Mouse (Mus musculus): ENCODE data around the gene Letmd1. TPM values are rescaled to one million over a fixed set of nuclear protein-coding genes. Genes with fewer than 3 reads are reported as not detected.
"Not testable (repeated sequence)": the region's sequence is repeated elsewhere in the genome, so short reads cannot be mapped to it uniquely, and the experiment has no call there.

Gene Letmd1
- 54.0 and 57.9 TPM in 2 replicates for polyA plus RNA-seq (2015; fragmentation: Nextera tagmentation; extraction: Ambion mirVana)

DNA sequence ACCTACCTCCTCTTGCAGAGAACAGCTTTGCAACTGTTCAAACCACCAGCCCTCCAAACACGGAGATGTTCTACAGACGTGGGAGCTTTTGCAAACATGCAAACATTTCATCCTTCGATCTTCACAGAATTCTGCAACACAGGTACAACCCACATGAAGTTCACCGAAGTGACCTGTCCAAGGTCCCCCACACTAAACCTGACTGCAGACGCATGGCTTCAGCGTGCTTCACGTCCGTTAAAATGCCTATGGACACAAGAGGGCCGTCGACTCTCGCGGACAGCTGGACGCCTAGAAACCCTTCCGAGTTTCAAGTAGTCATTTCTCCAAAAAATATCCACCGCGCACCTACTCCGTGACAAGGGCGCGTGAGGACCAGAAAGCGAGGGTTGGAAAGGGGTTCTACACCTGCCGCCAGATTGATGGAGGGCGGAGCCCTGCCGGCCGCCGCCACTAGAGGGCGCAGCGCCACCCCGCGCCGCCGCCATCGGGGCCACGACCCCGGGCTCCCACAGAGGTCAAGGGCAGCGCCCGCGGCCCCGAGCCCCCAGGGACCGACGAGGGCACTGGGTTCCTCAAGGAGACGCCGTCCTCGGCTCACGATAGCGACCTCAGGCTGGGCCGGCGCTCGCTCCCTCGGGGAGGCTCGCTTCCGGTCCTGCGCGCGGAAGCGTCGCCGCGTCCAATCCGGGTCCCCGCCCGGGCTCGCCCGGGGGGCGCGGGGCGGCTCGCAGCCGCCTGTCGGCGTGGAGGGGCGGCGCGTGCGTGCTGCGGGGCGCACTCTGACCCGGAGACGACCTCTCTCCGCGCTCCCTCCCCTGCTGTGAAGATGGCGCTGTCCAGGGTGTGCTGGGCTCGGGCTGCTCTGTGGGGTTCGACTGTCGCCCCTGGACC is at the start of gene Letmd1:
Letmd1 (plus strand) TSS at position 729 of the 894 bp plus-strand sequence.
- H3K4me1 ChIP-seq (replicated peaks), result peaks cover 38% of the 10 kb centered on the region
- peak; percentile 94 for ATAC-seq (ENCODE audit: low read depth)
- peak within 1 kb of the TSS; percentile 88 for H3K27ac ChIP-seq (replicated peaks)
- peak within 1 kb of the TSS; percentile 90 for H3K9ac ChIP-seq
- H3K4me2 ChIP-seq, result peak within 1 kb of the TSS; percentile 96
- 2% methylated on average over 84 of the region's 84 CpGs for WGBS
- no peaks in the 10 kb centered on the region for H3K27me3 ChIP-seq
- no peaks in the 10 kb centered on the region for H3K9me3 ChIP-seq
- H3K4me3 ChIP-seq, result peak within 1 kb of the TSS; percentile 87
- H3K36me3 ChIP-seq, result peaks cover 23% of the 10 kb centered on the region

DNA sequence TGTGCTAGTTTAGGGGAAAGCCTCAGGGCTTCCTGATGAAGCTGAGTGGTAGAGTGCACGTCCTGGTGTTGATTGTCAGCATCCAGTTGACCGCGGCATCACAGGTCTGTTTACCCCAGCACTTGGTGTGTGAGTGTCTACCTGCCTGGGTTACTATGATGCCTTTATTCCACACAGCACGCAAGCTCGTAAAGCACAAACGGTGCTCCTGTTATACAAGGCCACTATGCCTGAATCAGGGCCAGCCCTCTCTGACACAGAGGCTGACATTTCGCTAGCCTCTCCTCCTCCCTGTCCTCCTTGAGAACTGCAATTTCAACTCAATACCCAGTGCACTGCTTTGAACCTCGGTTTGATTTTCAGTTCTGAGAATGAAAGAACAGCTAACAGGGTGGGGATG is 49.5 kb upstream of the Letmd1 start:
- no peak overlapping the region for H3K4me3 ChIP-seq
- H3K27ac ChIP-seq (replicated peaks), result no peak overlapping the region
- WGBS, result 75% methylated on average over 8 of the region's 8 CpGs
- H3K27me3 ChIP-seq, result peaks cover 9% of the 10 kb centered on the region
- H3K4me1 ChIP-seq (replicated peaks), result peaks cover 57% of the 10 kb centered on the region
- H3K36me3 ChIP-seq, result no peaks in the 10 kb centered on the region
- no peak overlapping the region; the same call in 1 of the 2 replicates for H3K9ac ChIP-seq
- no peak for ATAC-seq (ENCODE audit: low read depth)
- H3K9me3 ChIP-seq, result no peaks in the 10 kb centered on the region
- no peak overlapping the region for H3K4me2 ChIP-seq

DNA sequence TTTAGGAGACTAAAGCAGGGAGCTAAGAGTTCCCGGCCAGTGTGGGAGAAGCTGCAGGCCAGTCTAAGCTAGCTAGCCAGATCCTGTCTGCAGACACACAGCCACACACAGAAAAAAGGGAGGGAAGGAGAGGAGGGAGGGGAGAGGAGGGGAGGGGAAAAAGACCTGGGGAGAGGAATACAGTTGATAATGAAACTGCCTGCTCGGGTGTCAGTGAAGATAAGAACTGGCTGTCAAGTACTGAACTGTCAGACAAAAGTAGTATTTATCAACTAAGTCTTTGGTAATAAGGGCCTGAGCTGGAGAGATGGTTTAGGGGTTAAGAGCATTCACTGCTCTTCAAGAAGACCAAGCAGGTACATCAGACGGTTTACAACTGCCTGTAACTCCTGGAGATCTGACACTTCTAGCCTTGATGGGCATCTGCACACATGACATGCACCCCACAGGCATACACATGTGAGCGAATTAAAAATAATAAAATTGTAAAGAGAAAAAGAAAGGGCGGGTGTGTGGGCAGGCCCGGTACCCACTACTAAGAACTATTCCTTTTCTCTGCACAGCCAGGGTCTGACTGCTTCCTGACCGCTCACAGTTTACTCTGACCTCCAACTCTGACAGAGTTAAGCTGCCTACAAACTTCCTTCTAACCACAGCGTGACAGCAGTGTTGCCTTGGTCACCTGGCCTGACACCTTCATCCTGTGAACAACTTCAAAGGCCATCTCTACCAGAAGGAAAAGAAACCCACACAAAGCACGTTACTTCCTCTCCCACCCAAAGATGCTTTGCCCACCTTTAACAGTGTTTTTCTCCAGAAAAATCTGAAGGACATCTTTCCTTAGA is 48.7 kb upstream of the Letmd1 start:
- Histone ChIP-seq H3K4me2 (0 out of 2 replicates have a peak overlapping the region, but pooled peaks have one; percentile 13), H3K27me3 (peaks cover 17% of the 10 kb centered on the region), H3K4me1 (replicated peaks) (peaks cover 62% of the 10 kb centered on the region), H3K9me3 (no peaks in the 10 kb centered on the region), H3K4me3 (no peak overlapping the region), H3K36me3 (no peaks in the 10 kb centered on the region), H3K9ac (0 out of 2 replicates have a peak overlapping the region, but pooled peaks have one; percentile 38), H3K27ac (replicated peaks) (no peak overlapping the region)
- 76% methylated on average over 9 of the region's 9 CpGs for WGBS
- ATAC-seq (ENCODE audit: low read depth), result no peak

DNA sequence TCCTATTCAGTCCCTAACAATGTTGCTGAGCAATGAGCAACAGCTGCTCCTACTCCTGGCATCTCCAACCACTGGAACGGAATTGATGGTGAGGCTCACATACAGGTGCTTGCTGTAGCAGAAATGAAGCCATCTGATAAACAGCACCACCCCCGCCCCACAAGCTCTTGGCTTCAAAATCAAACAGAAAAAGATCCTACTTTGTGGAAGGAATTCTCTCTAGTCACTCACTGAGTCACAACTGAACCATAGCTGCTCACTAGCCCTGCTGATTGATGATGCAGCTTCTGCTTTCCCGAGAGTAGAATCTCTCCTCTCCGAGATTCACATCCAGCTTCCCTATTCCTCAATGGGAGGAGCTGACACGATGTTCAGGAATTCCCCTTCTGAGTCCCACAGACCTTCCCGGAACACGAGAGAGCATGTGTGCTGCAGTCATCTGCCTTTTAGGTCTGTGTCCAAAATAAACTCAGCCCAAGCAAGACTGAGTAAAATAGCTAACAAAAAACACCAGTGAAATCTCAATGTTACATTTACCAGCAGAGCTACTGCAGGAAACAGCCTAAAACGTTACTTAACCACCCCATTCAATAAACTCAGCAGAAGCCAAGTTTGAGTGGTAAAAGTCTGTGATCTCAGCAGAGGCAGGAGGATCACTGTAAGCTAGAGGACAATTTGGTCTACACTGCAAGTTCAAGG is 47.6 kb upstream of the Letmd1 start:
- ATAC-seq (ENCODE audit: low read depth), result no peak
- Histone ChIP-seq H3K9ac (peak overlapping the region; percentile 97), H3K4me3 (peak overlapping the region; percentile 91)

DNA sequence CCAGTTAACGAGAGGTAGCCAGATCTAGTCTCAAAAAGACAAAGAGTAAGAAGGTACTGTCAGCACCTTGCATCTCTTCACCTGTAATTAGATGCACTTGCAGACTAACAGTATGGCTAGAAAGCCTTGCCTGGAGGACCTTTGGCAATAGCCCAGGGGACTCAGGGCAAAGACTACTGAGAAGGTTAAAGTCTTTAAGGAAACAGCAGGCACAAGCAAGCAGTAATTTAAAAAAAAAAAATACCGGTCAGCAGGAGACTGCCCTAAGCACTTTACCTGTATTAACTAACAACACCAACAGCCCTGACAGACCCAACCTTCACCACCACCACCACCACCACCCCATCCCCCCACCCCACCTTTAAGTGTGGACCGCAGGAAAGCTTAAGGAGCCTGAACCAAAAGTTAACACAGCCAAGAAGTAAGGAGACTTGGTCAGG is 47.0 kb upstream of the Letmd1 start, which contains the start of gene Gm5475:
Gm5475 (plus strand) TSS at position 390 of the 440 bp plus-strand sequence.
- Histone ChIP-seq H3K27ac (replicated peaks) (peak within 1 kb of the TSS; percentile 52), H3K4me2 (peak within 1 kb of the TSS; percentile 80), H3K4me1 (replicated peaks) (peaks cover 58% of the 10 kb centered on the region), H3K4me3 (peak within 1 kb of the TSS; percentile 91), H3K27me3 (peaks cover 29% of the 10 kb centered on the region), H3K9ac (peak within 1 kb of the TSS; percentile 97)
- not testable (repeated sequence) for H3K36me3 ChIP-seq; H3K9me3 ChIP-seq; ATAC-seq (ENCODE audit: low read depth)
- 38% methylated on average over 3 of the region's 3 CpGs for WGBS

More for the DNA sequence above, 47.6 kb upstream of the Letmd1 start:
- no peaks in the 10 kb centered on the region for H3K36me3 ChIP-seq
- peaks cover 58% of the 10 kb centered on the region for H3K4me1 ChIP-seq (replicated peaks)
- 50% methylated on average over 8 of the region's 8 CpGs for WGBS
- peak overlapping the region; percentile 80 for H3K4me2 ChIP-seq
- peaks cover 28% of the 10 kb centered on the region for H3K27me3 ChIP-seq
- H3K9me3 ChIP-seq, result no peaks in the 10 kb centered on the region
- no peak overlapping the region for H3K27ac ChIP-seq (replicated peaks)

DNA sequence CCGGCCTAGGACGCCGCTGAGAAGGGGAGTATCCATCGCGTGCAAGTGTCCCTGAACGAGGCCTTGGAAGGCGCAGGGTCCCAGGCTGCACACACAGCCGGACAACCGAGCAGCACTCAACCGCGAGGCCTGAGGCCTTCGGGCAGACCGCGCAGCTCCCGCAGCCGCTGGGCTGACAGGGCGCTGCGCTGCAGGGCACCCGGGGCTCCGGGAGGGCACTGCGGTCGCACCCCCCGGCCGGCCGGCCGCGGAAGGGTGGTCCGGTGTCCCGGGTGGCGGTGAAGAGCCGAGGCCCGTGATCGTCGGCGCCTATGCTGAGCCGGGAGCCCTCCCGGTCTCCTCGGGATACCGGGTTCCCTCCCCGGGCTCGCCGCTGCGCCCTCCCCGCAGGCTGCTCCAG is 46.3 kb upstream of the Letmd1 start:
- H3K4me3 ChIP-seq, result peak overlapping the region; percentile 91
- H3K4me1 ChIP-seq (replicated peaks), result peaks cover 58% of the 10 kb centered on the region
- peak overlapping the region; percentile 80 for H3K4me2 ChIP-seq
- H3K36me3 ChIP-seq, result no peaks in the 10 kb centered on the region
- no peaks in the 10 kb centered on the region for H3K9me3 ChIP-seq
- peak overlapping the region; percentile 52 for H3K27ac ChIP-seq (replicated peaks)
- peak overlapping the region; percentile 97 for H3K9ac ChIP-seq
- WGBS, result under 1% methylated on average over 43 of the region's 44 CpGs
- H3K27me3 ChIP-seq, result peaks cover 29% of the 10 kb centered on the region
- ATAC-seq (ENCODE audit: low read depth), result peak; percentile 85

DNA sequence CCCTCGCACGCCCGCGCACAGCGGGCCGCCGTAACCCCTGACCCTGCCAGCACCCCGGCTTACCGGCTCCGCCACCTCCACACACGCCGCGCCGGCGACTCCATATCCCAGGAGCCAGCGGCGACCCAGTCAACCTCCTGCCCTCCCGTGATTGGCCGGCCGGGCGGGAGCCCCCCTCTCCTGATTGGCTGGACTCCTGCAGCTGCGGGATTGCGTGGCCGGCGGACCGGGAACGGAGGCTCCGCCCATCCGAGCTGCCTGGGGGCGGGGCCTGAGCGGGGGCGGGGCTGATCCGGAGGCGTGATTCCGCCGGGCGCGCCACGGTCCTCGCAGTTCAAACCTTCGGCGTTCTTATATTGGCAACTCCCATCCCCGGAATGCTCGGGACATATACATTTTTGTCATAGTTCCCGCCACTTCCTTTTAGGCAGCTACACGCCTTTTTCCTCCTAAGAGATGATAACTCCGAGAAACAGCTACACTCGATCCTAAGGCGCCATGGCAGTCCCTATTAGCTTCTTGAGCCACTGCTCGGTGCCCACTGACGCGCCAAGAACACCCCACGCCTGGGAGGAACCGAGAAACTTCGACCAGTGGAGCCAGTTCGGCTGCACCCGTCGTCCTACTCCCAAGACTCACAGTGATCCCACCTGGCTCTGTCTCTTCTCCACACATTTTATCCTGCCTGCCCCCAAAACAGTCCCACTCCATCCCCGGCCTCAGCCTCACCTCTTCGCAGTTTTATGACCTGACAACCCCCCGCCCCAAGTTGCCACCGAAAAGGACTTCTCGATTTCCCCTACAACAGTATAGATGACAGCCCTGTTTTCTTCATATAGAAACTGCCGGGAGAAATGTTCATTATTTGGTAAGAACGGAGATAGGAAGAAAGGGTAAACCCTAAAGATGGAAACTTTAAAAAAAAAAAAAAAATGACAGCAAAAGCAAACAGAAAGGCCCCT is 45.6 kb upstream of the Letmd1 start:
- Histone ChIP-seq H3K36me3 (no peaks in the 10 kb centered on the region), H3K4me3 (peak overlapping the region; percentile 91), H3K9me3 (no peaks in the 10 kb centered on the region), H3K27ac (replicated peaks) (peak overlapping the region; percentile 52), H3K4me1 (replicated peaks) (peaks cover 55% of the 10 kb centered on the region), H3K9ac (peak overlapping the region; percentile 97), H3K27me3 (peaks cover 29% of the 10 kb centered on the region), H3K4me2 (peak overlapping the region; percentile 80)
- WGBS, result 1% methylated on average over 61 of the region's 65 CpGs
- ATAC-seq (ENCODE audit: low read depth), result peak; percentile 97

DNA sequence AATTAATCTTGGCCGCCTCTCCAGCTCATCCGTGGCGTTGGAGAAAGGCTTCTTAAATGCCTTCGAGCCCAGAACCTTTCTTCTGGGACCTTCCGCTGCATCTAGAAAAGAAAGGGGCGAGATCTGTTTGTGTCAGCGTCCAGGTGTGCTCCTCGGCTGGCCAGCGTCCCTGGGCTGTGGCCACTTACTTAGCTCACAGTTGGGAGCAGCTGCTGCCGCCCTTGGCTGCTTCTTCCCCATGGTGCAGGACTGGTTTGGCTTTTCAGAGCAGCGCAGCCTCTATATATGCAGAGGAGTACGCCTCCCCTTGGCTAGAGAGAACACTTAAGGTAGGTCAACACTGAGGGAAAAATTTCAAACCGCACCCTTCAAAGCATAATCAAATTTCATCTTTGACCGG is 44.9 kb upstream of the Letmd1 start:
- Histone ChIP-seq H3K4me2 (peak overlapping the region; percentile 80), H3K27me3 (peaks cover 29% of the 10 kb centered on the region), H3K36me3 (no peaks in the 10 kb centered on the region), H3K9ac (peak overlapping the region; percentile 64), H3K27ac (replicated peaks) (no peak overlapping the region), H3K9me3 (no peaks in the 10 kb centered on the region), H3K4me3 (peak overlapping the region; percentile 91), H3K4me1 (replicated peaks) (peaks cover 50% of the 10 kb centered on the region)
- ATAC-seq (ENCODE audit: low read depth), result no peak
- 3% methylated on average over 14 of the region's 14 CpGs for WGBS

DNA sequence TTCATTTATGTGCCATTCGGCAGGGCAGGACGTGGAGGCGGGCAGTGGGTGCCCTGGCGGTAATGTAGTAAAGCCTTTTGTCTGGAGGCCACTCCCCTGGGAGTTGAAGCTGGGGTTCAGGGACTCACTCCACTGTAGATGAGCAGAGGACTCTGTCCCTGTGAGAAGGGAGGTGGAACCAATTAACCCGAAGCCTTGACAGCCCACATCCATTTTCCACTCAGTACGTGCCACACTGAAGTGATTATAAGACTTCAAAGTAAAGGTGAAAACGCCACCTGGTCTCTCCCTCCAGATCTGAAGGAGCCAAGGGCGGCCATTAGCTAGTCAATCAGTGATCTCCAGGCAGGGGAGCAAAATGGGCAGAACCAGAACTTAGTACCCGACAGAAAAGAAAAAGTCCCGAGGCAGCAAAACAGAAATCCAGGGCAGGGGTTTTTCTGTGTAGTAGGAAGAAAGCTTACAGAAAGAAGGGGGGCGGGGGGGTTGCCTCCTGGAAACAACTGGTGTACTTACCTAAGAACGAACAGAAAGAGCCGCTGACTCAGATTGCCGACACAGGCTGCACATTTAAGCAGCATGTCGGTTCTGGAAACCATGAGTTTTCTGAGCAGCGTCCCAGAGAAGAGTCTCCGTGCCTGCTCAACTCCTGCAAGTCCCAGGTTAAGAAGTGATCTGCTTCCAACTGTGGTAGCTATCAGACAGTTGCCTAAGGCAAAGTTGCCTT is 44.3 kb upstream of the Letmd1 start, which contains the start of gene Slc11a2:
Slc11a2 (minus strand) TSS at position 677 of the 727 bp plus-strand sequence.
- Histone ChIP-seq H3K9ac (peak within 1 kb of the TSS; percentile 64), H3K4me1 (replicated peaks) (peaks cover 44% of the 10 kb centered on the region), H3K36me3 (no peaks in the 10 kb centered on the region), H3K27ac (replicated peaks) (no peak within 1 kb of the TSS), H3K9me3 (no peaks in the 10 kb centered on the region), H3K4me2 (peak within 1 kb of the TSS; percentile 80), H3K27me3 (peaks cover 29% of the 10 kb centered on the region), H3K4me3 (peak within 1 kb of the TSS; percentile 91)
- ATAC-seq (ENCODE audit: low read depth), result no peak
- WGBS, result 31% methylated on average over 17 of the region's 17 CpGs

DNA sequence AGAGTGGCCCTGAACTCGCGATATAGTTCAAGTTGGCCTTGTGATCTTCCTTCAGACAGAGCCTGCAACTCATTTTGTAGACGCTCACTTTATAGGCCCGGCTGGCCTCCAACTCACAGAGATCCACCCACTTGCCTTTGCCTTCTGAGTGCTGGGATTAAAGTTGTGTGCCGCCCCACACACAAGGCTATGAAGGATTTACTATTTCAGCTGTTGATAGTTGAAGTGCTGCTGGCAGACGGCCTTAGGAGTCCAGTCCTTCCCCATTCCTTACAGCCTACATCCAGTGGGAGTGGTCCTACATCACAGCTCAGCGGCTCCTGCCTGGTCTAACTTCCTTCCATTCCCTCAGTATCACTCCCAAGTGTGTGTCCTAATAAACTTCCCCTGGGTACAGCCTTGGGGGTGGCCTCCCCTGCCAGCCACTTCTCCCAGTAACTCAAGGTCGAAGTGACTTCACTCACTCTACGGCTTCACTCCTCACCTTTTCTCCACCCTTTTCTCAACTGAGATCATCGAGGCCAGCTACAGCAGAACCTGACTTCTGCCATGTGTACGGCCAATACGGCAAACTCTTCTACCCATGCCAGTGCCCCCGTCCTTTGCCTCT is 40.4 kb upstream of the Letmd1 start:
- no peaks in the 10 kb centered on the region for H3K36me3 ChIP-seq
- WGBS, result 80% methylated on average over 13 of the region's 13 CpGs

More for the DNA sequence above, 40.4 kb upstream of the Letmd1 start:
- peaks cover 29% of the 10 kb centered on the region for H3K27me3 ChIP-seq
- H3K27ac ChIP-seq (replicated peaks), result no peak overlapping the region
- no peak overlapping the region for H3K4me2 ChIP-seq
- no peak overlapping the region for H3K9ac ChIP-seq
- H3K4me1 ChIP-seq (replicated peaks), result peaks cover 14% of the 10 kb centered on the region
- ATAC-seq (ENCODE audit: low read depth), result no peak
- H3K9me3 ChIP-seq, result no peaks in the 10 kb centered on the region
- no peak overlapping the region for H3K4me3 ChIP-seq

Data from neural tube, embryonic 13.5 days (tissue).